Mouse (Mus musculus) left cerebral cortex, postnatal 14 days (tissue): ENCODE measurements around the gene Dennd5b. TPM values are rescaled to one million over a fixed set of nuclear protein-coding genes. Genes with fewer than 3 reads are reported as not detected.

Source experiments
- DNase-seq, 2 experiments: peaks; one replicate each; pipeline ENCODE4 v3.0.0; 2021 to 2022; ENCODE audit warnings: low spot score in 2 of 2, mixed read lengths in 1 of 2
- intact Hi-C: fragments of 180-260 bp; cut with DNase I; formaldehyde crosslinking; loops from one replicate; pipeline ENCODE4 v1.15.1; 2025
- total RNA-seq, 2 experiments: library from RNA; stranded (reverse); gene quantifications; 2 replicates each; pipeline ENCODE4 v1.2.3; 2021

Dennd5b gene
- total RNA-seq, 2 experiments from 2014 or later: 52.9 to 59.1 TPM

DNA sequence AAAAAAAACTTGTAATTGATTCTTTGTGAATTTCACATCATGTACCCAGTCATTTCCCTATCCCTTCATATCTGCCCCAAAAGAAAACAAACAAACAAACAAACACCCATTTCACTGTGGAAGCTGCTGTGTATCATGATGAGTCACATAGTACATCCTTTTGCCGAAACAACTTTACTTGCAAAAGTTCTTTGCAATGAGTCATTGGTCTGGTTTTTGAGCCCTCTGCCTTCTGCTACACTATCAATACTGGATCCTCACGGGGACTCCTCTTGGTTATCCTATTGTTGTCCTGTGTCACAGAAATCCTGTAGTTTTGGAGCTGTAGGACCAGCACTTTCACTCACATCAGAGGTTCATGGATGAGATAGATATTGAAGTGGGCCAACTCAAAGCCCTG is 7.4 kb upstream of the Dennd5b start:
- intact Hi-C loops: loop anchor here (10.0 kb wide), 1 partner anchor 164 kb away; the partner anchor contains the start of gene Sinhcaf
- DNase-seq: no peak

DNA sequence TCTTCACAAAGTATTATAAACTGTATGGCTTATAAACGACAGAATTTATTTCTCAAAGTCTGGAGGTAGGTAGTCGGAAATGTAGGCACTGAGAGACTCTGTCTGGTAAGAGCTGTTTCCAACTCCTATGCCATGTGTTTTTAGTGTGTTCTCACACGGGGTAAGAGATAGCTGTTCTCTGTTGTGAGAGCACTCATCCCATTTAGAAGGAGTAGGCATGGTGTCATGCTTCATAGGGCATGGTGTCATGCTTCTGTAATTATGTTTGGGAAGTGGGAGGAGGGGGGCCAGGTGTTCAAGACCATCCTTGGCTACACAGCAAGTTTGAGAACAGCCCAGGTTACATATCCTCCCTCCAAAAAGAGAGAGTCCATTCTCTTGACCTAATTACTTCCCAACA is 6.1 kb upstream of the Dennd5b start:
- intact Hi-C loops: loop anchor here (10.0 kb wide), 1 partner anchor 163 kb away; the partner anchor contains the start of gene Sinhcaf
- no peak for DNase-seq

DNA sequence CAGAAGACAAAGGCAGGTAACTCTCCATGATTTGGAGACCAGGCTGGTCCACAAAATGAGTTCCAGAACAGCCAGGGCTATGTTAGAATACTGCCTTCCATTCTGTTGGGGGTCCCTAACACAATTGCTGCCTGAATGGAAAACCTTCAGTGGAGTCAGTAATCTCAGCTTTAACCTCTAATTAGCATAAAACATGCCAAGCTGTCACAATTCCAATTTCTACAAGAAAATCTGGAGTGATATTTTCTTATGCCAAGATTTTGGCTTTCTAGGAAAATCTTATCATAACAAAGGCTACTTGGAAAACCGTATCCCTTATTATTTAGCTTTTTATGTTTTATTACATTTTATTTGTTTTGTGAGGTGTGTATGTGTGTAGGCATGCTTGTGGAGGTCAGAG is 2.0 kb upstream of the Dennd5b start:
- no peak for DNase-seq
- intact Hi-C loops: loop anchor here (10.0 kb wide), 1 partner anchor 159 kb away; the partner anchor contains the start of gene Sinhcaf

DNA sequence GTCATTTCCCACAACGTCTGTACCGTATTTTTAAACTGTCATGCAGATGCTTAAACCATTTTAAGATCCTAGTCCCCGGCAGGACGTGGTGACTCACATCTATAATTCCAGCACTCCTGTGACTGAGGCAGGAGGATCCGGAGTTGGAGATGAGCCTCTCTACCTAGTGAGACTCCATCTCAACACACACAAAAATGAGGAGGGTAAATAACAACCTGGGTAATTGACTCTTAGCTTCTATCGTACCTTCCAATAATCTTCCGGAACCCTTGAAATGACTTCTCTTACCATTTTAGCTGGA is 413 bp upstream of the Dennd5b start:
- intact Hi-C loops: loop anchor here (10.0 kb wide), 1 partner anchor 157 kb away; the partner anchor contains the start of gene Sinhcaf
- DNase-seq: no peak

DNA sequence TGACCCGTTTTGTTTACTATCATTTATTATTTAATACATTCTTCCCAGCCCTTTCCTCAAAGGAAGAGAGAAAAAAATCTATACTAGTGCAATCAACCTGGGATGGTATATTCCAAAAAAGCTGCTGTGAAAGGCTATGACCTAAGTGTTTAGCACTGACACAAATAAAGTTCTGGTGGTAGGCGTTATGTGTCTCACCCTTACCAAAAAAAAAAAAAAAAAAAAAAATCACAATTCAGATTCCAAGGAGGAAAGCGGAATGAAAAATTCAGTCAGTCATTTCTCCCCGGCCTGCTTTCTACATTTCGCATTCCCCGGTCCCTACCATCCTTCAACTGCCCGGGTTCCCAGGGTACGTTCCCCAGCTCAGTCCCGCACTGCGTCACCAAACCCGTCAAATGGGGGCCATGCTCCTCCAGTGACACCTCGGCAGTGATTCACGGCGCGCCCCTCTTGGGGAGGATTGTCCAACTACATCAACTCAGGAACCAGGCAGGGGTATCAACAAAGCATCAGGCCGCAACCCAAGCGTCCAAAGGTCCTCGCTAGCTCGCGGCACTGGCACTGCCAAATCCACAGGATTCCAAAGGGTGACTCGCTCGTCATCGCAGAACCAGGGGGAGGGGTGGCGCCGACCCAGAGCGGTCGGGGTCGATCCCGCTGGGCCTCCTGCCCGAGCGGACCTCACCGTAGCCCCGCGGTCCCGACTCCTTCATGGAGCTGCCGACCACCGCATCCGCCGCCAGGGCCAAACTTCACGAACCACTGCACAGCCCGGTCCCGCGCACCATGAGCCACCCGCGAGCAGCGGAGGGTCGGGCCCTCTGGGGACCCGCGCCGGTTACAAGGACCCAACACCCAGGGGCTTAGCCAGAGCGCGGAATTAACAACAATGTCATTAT is 1.1 kb downstream of the Dennd5b start:
- intact Hi-C loops: loop anchor here (10.0 kb wide), 1 partner anchor 156 kb away; the partner anchor contains the start of gene Sinhcaf
- DNase-seq: peak; percentile 63 to 67

DNA sequence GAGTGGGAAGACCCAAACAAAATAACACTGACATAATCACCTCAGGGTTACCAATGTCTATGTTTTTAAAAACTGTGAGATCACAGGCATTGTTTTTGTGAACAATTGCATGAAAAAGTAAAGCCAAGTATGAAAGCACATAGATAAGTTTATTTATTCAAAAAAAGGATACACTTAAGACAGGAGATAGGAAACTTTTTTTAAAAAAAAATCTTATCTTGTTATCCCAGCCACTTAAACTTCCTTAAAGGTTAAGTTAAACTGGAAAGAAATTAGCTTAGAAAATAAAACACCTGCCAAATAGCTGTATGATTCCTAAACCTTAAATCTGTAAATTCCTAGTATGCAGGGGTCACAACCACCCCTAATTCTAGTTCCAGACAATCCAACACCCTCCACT is 2.5 kb downstream of the Dennd5b start:
- intact Hi-C loops: no loop called here

DNA sequence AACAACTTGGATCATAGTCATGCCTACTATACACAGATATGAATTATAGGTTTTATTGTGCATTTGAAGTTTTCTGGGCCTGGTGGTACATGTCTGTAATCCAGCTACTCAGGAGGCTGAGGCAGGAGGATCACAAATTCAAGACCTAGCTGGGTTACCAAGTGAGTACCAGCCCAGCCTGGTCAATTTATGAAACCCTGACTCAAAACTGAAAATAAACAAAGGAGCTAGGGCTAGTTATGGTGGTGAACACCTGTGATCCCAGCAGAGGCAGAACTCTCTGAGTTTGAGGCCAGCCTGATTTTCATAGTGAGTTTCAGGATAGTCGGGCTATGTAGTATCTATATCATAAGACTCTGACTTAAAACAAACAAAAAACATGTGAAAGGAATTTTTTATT is 4.2 kb downstream of the Dennd5b start:
- no peak for DNase-seq
- intact Hi-C loops: no loop called here

More for the DNA sequence above, 2.5 kb downstream of the Dennd5b start:
- no peak for DNase-seq

DNA sequence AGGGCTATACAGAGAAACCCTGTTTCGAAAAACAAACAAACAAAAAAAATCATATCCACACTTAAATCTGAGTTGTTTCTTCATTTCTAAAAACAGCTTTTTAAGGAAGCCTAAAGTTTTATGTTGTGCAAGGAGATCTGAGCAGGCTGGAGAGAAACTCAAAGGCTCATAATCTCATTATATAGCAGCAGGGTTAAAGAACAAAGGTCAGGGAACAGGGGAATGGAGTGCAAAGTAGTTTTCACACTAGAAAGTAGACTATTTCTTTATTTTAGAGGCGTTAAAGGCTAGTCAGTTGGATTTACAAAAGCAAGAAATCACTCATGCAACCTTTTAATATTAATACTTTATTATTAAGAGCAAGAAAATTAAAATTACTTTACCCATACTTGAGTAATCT is 5.2 kb downstream of the Dennd5b start:
- no peak for DNase-seq
- intact Hi-C loops: no loop called here

DNA sequence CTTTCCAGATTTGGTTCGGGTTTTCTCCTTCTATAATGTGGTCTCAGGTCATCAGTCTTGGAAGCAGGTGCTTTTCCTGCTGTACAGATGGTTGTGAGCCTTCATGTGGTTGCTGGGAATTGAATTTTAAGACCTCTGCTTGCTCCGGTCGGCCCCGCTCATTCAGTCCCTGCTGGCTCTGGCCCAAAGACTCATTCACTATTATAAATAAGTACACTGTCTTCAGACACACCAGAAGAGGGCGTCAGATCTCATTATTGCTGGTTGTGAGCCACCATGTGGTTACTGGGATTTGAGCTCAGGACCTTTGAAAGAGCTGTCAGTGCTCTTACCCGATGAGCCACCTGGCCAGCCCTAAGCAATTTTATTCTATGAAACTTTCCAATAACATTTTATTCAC is 6.1 kb downstream of the Dennd5b start:
- intact Hi-C loops: no loop called here
- no peak for DNase-seq

DNA sequence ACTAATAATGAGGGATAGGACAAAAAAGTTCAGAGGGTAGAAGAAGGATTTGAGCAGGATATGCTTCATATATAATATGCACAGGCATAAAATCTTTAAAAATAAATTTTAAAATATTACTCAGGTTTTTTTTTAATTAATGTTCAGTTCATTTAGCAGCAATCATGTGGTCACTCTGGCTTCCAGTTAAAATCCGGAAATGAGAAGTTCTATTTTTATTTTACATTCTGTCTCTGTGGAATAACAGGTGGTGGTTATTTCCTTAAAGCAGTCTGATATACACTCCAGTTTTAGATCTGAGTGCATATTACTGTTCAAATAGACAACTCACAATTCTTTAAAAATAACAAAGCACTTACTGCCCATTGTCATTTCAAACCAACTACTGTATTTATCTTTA is 6.9 kb downstream of the Dennd5b start:
- intact Hi-C loops: no loop called here
- DNase-seq: no peak

DNA sequence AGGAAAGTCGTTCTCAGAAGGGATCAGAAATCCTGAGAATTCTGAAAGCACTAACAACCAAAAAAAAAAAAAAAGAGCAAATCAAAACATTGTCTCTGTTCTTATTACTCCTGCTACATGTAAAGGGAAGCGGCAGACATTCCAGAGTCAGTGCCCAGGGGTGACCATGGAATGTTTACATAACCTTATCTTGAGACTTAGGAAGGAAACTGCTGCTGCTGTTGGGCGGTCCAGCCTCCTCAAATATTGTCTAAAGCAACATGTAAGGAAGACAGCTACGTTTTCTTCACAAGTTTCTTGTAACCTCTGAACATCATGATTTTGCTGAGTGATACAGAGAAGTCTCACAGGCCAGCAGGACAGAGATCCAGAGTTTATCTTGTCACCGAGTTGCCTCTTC is 8.0 kb downstream of the Dennd5b start:
- intact Hi-C loops: no loop called here
- no peak for DNase-seq

DNA sequence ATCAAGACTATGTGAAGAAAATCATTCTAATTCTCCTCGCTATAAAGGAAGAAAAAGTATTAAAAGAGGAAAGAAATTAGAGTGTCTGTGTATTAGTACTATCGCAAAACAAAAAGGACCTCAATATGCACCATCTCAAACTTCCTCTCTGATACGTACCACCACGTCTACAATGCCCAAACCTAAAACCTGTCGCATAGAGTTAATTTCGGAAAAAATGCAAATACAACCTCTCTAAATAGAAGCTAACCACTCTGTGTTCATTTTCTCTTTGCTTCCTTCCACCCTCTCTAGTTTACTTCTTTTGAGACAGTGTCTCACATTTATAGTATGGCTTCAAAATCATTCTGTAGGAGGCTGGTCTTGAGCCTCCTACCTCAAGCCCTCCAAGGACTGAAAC is 9.1 kb downstream of the Dennd5b start:
- DNase-seq: no peak
- intact Hi-C loops: no loop called here

DNA sequence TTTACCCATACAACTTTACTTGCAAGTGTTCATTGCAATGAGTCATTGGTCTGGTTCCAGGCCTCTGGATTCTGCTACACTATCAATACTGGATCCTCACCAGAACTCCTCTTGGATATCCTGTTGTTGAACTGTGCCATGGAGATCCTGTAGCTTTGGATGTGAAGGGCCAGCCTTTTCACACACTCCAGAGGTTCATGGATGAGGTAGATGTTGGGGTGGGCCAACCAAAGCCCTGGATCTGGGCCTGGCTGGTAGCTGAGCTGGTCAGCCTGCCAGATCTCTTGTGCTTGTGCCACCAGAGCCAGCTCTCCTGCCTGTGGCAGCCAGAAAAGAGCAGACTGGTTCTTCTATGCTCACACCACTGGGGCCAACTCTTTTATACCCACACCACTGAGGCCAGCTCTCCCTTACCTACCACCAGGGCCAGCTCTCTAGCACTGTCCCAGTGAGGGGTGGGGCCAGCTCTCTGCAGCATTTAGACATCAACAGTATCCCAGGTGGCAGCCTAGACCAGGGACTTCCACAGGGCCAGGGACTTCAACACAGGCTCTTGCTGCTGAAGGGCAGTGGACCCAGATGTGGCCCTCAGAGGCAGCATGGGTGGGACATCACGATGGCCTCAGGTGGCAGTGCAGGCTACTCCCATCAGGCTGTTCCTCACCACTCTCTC is 24.2 kb downstream of the Dennd5b start:
- intact Hi-C loops: no loop called here
- no peak for DNase-seq

DNA sequence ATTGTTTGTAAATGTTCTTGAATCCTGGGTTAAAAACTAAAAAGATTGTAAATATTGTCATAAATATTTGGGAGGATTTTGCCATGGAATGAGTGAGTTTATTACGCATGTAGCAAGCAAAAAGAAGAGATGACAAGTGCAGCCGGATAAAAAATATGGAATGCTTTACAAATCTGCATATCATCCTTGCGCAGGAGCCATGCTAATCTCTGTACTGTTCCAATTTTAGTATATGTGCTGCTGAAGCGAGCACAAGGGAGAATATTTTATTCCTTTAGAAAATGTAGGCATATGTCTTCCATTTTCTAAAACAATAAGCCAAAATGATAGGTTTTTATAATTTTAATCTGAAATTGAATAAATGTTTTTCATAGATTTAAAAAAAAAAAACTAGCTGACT is 27.6 kb downstream of the Dennd5b start:
- intact Hi-C loops: no loop called here
- peak in 1 of 2 experiments; percentile 38 for DNase-seq

DNA sequence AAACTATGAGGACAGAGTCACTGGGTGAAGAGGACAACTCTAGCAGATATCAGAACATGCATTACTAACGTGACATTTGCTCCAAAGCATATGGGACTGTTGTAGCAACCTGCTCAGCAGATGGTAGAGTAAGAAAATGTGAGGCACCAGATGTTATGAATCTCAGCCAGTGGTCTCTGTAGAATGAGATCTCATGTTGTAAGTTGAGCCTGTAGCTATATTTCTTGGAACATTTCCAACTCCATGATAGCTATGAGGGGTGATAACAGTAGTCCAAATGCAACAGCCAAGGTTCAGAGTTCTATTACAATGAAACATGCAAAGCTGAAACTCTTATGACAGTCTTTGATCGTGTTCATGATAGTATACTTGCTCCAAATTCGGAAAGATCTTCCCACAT is 28.6 kb downstream of the Dennd5b start:
- intact Hi-C loops: no loop called here
- DNase-seq: no peak

DNA sequence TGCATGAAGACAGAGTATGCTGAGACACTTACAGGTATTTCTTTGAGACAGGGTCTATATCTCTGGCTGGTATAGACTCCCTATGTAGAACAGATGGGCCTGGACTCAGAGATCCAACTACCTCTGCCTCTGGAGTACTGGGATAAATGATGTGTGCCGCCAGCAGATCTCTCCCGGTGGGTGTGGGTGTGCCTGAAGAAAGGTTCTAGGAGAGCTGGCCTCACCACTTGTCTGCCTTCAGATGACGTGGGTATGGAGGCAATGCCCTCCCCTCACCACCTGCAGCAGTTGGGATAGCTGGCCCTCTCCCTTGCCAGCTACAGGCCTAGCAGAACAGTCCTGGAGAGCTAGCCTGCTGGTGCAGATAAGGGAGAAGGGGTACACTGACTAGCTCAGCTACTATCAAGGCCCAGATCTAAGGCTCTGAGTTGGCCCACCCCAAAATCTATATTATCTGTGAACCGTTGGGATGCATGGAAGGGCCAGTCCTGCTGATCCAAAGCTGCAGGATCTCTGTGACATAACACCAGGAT is 30.8 kb downstream of the Dennd5b start:
- intact Hi-C loops: no loop called here

DNA sequence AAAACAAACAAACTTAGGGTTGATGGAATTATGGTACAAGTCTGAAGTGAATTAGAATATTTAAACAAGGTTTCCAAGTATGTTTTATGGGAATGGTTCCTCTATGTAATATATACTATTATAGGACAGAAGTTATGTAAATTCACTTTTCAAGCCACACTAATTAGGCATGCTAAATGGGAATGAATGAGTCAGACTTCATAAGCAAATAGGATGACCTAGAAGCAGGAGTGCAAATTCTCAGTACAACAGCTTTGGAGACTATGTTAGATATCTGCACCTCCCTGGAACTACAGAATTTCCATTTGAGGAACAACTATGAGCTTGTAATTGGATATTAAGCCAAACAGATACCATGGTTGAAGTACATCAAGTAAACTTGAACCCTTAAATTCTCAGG is 38.1 kb downstream of the Dennd5b start:
- DNase-seq: no peak
- intact Hi-C loops: no loop called here

More for the DNA sequence above, 30.8 kb downstream of the Dennd5b start:
- no peak for DNase-seq

DNA sequence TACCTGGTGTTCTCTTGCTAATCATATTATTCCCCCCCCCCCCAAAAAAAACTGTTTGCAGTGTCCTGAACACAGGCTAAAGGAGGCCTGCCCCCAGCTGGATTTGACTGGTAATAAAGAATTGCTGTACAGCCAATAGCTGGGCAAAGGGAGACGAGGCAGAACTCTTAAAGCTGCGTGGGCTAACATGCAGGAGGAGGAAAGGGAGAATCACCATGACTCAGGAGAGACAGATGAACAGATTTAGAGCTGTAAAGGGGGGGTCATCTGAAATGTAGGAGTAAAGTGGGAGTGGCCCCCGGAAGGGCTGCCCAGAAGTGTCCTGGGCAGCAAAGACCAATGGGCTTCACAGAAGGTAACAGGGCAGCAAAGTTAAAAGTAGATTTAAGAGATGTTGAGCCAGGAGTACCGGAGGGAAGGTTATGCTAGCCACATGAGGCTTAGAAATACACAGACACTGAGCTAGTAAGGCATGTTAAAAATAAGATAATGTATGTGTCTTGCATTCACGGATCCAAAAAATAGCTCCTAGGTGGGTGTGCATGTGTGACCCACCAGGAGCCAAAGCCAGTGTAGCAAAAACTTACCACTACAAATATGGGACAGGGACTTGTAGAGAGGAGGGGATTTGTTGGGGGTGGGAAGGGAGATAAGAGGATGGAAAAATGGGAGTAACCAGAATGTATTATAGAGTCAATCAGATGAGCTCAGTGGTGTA is 40.7 kb downstream of the Dennd5b start:
- intact Hi-C loops: no loop called here

DNA sequence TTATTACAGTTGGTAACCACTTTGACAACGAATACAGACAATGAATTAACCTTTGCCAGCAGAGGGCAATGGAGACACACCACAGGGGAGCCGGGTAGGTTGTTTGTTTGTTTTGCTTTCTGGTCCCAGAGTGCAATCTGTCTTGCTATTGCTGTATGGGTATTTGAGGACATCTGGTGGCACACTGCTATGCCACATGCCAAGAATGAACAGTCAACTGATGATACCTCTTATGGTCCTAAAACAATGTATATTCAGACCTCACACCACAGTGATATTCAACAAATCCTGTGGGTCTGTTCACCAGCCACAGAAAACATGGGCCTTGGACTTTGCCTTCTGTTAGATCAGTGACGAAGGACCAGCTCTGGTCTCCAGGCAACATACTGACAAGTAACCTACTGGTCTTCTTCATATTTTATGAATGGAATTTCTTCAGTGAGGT is 43.5 kb downstream of the Dennd5b start:
- DNase-seq: peak in 1 of 2 experiments; percentile 23
- intact Hi-C loops: no loop called here

More for the DNA sequence above, 40.7 kb downstream of the Dennd5b start:
- DNase-seq: peak; percentile 40 to 66

DNA sequence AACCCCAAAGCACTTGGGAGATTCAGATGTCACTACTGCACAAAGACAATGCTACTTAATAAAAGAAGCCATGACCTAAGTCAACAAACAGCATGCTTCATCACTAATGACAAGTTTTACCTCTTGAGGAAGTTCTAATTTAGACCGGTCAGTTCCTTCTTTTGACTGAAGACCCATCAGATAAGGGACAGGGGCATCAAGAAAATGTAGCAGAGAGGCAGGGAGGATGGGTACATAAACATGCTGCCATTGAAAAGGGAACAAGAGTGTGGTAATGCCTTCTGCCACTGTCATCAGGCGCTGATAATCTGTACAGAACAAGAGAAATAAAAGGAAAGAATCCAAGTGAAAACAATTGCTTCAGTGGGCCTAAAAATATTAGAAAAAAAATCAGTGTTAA is 46.7 kb downstream of the Dennd5b start:
- intact Hi-C loops: no loop called here
- DNase-seq: no peak
